Mouse (Mus musculus) cerebellum, postnatal 10 days (tissue): ENCODE data around the gene 4933405L10Rik.

Experiments
- DNase-seq, 2 experiments: peaks; one replicate each; pipeline ENCODE4 v3.0.0; 2021; ENCODE audit warnings: mixed read lengths in 2 of 2

4933405L10Rik gene

GRCm38 (mm10) chr8:105700966-105701824 is 6.3 kb upstream of the 4933405L10Rik start, which contains the start of the genes Acd and Pard6a:
Acd (minus strand) TSS chr8:105701102.
Pard6a (plus strand) TSS chr8:105701148.
- DNase-seq: peak; percentile 98 to 99

- DNase-seq: peak; percentile 46 to 57
Measured at GRCm38 (mm10) chr8:105702001-105702401, 5.5 kb upstream of the 4933405L10Rik start.

GRCm38 (mm10) chr8:105702731-105703415 is 4.6 kb upstream of the 4933405L10Rik start:
- DNase-seq: peak; percentile 38 to 46

- peak; percentile 64 to 67 for DNase-seq
Measured at GRCm38 (mm10) chr8:105704146-105704812, 3.2 kb upstream of the 4933405L10Rik start.

- peak; percentile 91 to 93 for DNase-seq
Measured at GRCm38 (mm10) chr8:105704955-105705354, 2.5 kb upstream of the 4933405L10Rik start.

GRCm38 (mm10) chr8:105706426-105706825 is 1.0 kb upstream of the 4933405L10Rik start:
- DNase-seq: peak; percentile 48 to 53

- no peak for DNase-seq
Measured at GRCm38 (mm10) chr8:105708675-105709074, 1.2 kb downstream of the 4933405L10Rik start.

GRCm38 (mm10) chr8:105709317-105709716 is 1.9 kb downstream of the 4933405L10Rik start:
- no peak for DNase-seq

- DNase-seq: no peak
Measured at GRCm38 (mm10) chr8:105712286-105712685, 4.8 kb downstream of the 4933405L10Rik start.

- DNase-seq: peak; percentile 95 to 98
Measured at GRCm38 (mm10) chr8:105714139-105714538, 6.7 kb downstream of the 4933405L10Rik start.

- no peak for DNase-seq
Measured at GRCm38 (mm10) chr8:105715042-105715441, 7.6 kb downstream of the 4933405L10Rik start.

- no peak for DNase-seq
Measured at GRCm38 (mm10) chr8:105716302-105716945, 9.0 kb downstream of the 4933405L10Rik start.

- no peak for DNase-seq
Measured at GRCm38 (mm10) chr8:105719637-105720036, 12.2 kb downstream of the 4933405L10Rik start.

GRCm38 (mm10) chr8:105722861-105723260 is 15.4 kb downstream of the 4933405L10Rik start:
- DNase-seq: peak; percentile 61 to 70

- DNase-seq: no peak
Measured at GRCm38 (mm10) chr8:105725726-105726125, 18.3 kb downstream of the 4933405L10Rik start.

GRCm38 (mm10) chr8:105727397-105728124 is 20.1 kb downstream of the 4933405L10Rik start:
- no peak for DNase-seq

GRCm38 (mm10) chr8:105732186-105732585 is 24.7 kb downstream of the 4933405L10Rik start:
- no peak for DNase-seq

GRCm38 (mm10) chr8:105739216-105739615 is 31.8 kb downstream of the 4933405L10Rik start:
- no peak for DNase-seq

GRCm38 (mm10) chr8:105743301-105743700 is 35.8 kb downstream of the 4933405L10Rik start:
- no peak for DNase-seq

- peak; percentile 76 to 79 for DNase-seq
Measured at GRCm38 (mm10) chr8:105750606-105751005, 43.2 kb downstream of the 4933405L10Rik start.

GRCm38 (mm10) chr8:105753916-105754315 is 46.5 kb downstream of the 4933405L10Rik start:
- no peak for DNase-seq

GRCm38 (mm10) chr8:105754688-105755087 is 47.2 kb downstream of the 4933405L10Rik start:
- no peak for DNase-seq
